Comparison of ENCODE assay signal across 8 mouse cellular contexts in the genomic region with DNA sequence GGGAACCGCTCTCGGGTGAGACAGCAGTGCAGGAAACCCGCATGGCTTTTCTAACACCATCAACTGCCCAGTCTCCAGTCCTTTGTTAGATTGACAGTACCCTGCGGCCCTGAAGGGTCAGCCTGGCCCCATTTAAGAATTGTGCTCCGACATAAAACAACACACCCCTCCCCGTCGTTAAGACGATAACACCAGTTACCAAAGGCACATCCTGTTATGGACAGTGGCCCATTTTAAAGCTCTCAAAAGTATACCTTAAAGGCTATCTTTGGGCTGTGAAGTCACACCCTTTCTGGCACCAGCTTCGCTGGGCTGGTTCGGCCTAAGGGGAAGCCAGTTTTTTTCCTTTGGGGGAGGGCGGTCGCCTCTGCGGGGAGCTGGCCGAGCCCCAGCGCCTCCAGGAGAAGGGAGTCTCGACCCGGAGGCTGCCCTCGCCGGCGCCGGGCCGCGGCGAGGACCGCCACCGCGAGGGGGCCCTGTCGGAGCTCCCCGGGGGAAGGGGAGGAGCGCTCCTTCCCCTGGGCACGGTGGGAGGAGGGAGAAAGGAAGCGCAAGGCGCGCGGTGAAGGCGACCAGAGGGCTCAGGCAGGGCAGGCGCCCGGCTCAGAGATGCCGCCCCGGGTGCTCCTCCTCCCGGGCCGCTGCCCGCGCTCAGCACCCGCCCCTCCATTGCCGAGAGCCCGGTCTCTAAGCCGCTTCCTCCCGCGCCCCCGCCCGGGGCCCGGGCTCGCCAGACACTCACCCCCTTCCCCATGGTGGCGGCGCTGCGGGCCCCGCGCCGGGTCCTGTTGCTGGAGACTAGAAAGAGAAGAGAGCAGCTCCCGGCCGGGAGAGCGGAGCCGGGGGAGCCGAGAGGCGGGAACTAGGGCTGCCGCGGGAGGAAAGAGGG. TPM values are rescaled to one million over a fixed set of nuclear protein-coding genes. Genes with fewer than 3 reads are reported as not detected.
A peak's percentile ranks its signal among the peaks of the same experiment; 100 is the strongest.
DNase-seq lines count a peak whose midpoint lies in the region; ATAC-seq and TF ChIP-seq lines count a peak whose summit lies in the region.

No protein-coding gene starts in this region.

- H3K27ac ChIP-seq in cerebellum, adult 2 months (ENCODE audit: insufficient read depth, low read length), result peak overlapping the region; percentile 95

- TF ChIP-seq CTCF in cerebellum, adult 2 months (IDR thresholded peaks at IDR 0.05; ENCODE audit: borderline replicate concordance, insufficient read depth, low read depth, low read length), result peak; percentile 23; the same call in 1 of the 2 replicates

- peak; percentile 59 to 67 for ATAC-seq in hematopoietic stem cell, adult 5-6 weeks (replicated peaks in 1 of 2; ENCODE audit: insufficient read depth in 1 of 2, low FRiP score in 2 of 2, low TSS enrichment in 1 of 2, low read depth in 1 of 2, poor library complexity in 2 of 2, severe bottlenecking in 2 of 2)

- peak; percentile 85 for DNase-seq in MN1 (ENCODE audit: low spot score)
- peak; percentile 93 for DNase-seq in cerebellum, adult 2 months
- DNase-seq in forelimb bud, embryonic 11.5 days (ENCODE audit: low read depth, low spot score), result peak; percentile 75
- peak; percentile 71 to 76 for DNase-seq in layer of hippocampus, postnatal 14 days (ENCODE audit: low spot score in 2 of 2)
- peak; percentile 90 for DNase-seq in lung, postnatal 36 days
- DNase-seq in retina, embryonic 14.5 days (ENCODE audit: low spot score), result peak; percentile 78
- DNase-seq in urinary bladder, adult 2 months (ENCODE audit: low spot score), result peak; percentile 80

- H3K4me3 ChIP-seq in cerebellum, adult 2 months (replicated peaks; ENCODE audit: insufficient read depth, low read depth, low read length), result peak overlapping the region; percentile 65

- WGBS in cerebellum, adult 2 months, result under 1% methylated on average over 66 of the region's 68 CpGs

- no peak for TF ChIP-seq POLR2A in cerebellum, adult 2 months (IDR thresholded peaks at IDR 0.05; ENCODE audit: borderline replicate concordance, insufficient read depth, low read length)

- no peaks in the 10 kb centered on the region for H3K27me3 ChIP-seq in cerebellum, adult 2 months (ENCODE audit: control insufficient read depth, insufficient read depth, low read length)

- peaks cover 7% of the 10 kb centered on the region for H3K4me1 ChIP-seq in cerebellum, adult 2 months (ENCODE audit: control insufficient read depth, insufficient read depth, low read length)

RNA-seq across cellular contexts. Expression of a gene that starts 0.6 kb away (rescaled TPM):
- 826 and 1,031 TPM in 2 replicates for polyA plus RNA-seq in cerebellum, adult 2 months (2012; rRNA removed)
- total RNA-seq in hematopoietic stem cell, adult 5-6 weeks (2017), result 143 and 168 TPM in 2 replicates
- 100 to 1,000 TPM; 455 to 471 TPM for total RNA-seq in layer of hippocampus, postnatal 14 days (2021)
- polyA plus RNA-seq in urinary bladder, adult 2 months (2012; rRNA removed), result 253 and 274 TPM in 2 replicates

Comparison
In these comparisons a context has a peak if more than half of its experiments do, and no peak if none do; other contexts are left out.
1. Peak in every context shown above with its lines: DNase-seq, ATAC-seq, H3K4me3 ChIP-seq and H3K27ac ChIP-seq.